Mouse (Mus musculus) hematopoietic stem cell, adult 5-6 weeks (primary cell): ENCODE results near the gene Babam2. TPM values are rescaled to one million over a fixed set of nuclear protein-coding genes. Genes with fewer than 3 reads are reported as not detected.

Source experiments
- ATAC-seq, 2 experiments: fragments of 125-278 bp in 1 of 2; replicated peaks in 1 of 2; 2 replicates each; pipeline ENCODE4 v1.8.0; 2016 to 2017; ENCODE audit warnings: inconsistent platforms in 2 of 2, mild to moderate bottlenecking in 2 of 2, moderate number of reproducible peaks in 2 of 2, low read depth in 1 of 2, moderate TSS enrichment in 1 of 2; ENCODE audit not compliant: low FRiP score in 2 of 2, poor library complexity in 2 of 2, severe bottlenecking in 2 of 2, insufficient read depth in 1 of 2, low TSS enrichment in 1 of 2
- total RNA-seq: library from RNA; stranded (forward); fragments of 172-1452, 232-1000 nt; gene quantifications from 2 replicates; pipeline ENCODE4 v1.2.3, GENCODE M21; 2017

Babam2 gene
- total RNA-seq, 1 experiment from 2014 or later, result 36.1 TPM

DNA sequence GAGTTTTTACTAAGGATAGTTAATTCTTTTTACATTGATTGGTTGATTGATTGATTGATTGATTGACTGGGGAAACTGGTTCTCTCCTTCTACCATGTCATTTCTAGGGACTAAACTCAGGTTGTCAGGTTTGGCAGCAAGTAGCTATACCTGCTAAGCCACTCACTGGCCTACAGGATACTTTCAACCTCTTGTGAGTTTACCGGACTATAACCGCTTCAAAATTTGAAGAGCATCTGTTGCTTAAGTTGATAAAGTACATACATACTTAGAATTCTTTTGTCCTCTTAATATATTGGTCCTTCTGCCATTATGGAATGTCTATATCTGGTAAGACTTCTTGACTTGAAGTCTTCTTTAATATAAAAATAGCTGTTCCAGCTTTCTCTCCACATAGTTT lies 363.0 kb downstream of the Babam2 start:
- no peak for ATAC-seq

- no peak for ATAC-seq
These were observed 364.4 kb downstream of the Babam2 start for GRCm38 (mm10) chr5:32061854-32062253.

DNA sequence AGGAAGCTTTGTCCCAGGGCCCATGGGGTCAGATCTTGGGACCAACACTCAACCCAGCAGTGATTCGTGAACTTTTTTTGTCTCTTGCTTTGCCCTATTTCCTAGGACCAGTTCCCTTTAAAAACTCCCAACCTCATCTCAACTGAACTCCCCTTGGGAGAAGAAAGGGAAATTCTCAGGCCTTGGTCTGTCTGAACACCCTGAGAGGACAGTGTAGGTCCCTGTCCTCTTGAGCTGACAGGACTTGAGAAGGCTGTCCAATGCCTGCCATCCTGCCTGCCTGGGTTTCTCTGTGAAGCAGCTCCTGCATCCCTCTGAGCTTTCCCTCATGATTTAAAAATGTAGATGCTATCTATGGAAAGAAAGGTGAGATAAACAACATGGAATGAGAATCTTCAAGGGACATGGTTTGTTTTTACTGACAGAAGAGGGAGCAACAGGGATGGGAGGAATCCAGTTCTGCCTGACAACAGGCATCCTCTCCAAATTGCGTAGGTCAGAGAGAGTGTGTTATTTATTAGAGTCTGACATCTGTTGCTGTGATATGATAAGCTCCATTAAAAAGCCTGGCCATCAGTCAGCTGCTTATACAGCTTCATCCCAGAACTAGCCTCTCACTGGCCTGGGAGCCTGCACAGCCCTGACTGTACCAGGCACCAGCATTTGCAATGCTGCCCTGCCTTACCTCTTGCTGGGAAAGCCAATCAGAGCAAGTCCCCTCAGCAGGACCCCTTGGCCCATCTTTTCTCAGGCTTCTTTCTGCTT lies 367.0 kb downstream of the Babam2 start:
- ATAC-seq, result no peak

DNA sequence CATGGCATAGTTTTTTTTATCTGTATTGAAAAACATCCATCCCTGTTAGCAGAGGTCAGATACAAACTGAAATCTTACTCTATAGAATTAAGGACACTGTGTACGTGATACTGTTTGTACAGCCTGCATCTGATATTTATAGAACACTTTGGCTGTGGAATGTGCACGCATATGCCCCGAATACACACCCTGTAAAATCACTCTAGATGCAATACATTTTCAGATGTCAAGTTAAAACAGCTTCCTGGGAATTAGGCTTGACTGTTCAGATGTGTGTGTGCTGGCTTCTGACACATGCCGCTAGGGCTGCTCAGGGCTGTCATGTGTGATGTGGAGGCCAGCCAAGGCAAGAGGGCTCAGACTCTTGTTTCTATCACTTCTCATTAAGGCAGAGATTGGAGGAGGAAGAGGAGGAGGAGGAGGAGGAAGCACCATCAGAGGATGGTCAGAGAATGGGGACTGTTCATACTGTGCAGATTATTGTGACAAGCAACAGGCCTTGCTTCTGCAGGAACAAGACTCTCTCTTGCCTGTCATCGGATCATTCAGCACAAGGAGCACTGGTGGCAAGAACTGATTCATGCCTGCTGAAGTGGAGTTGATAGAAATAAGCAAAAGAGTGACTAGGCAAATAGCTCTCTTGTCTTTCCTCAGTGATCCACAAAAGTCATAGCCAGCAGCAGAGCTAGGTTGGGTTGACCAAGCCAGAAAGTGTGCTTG lies 368.7 kb downstream of the Babam2 start:
- ATAC-seq, result no peak

DNA sequence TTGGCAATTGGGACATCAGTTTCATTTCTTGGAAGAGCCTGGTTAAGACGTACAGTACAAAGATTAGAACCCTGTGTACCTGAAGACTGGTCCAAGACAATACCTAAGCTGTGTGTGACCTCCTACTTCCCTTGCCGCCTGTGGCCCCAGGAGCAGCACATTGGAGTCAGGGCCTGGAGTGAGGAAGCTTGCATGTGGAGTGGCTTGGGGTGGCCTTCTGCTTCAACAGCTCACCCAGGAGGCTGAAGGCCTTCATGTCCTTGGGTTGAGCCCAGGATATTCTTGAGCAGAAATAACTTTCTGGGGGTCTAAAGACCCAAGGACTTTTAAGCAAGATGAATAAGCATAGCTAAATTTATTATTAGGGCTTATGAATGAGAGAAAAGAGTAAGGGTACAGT lies 369.4 kb downstream of the Babam2 start:
- ATAC-seq, result no peak

GRCm38 (mm10) chr5:32068616-32069015 lies 371.1 kb downstream of the Babam2 start:
- ATAC-seq, result no peak

DNA sequence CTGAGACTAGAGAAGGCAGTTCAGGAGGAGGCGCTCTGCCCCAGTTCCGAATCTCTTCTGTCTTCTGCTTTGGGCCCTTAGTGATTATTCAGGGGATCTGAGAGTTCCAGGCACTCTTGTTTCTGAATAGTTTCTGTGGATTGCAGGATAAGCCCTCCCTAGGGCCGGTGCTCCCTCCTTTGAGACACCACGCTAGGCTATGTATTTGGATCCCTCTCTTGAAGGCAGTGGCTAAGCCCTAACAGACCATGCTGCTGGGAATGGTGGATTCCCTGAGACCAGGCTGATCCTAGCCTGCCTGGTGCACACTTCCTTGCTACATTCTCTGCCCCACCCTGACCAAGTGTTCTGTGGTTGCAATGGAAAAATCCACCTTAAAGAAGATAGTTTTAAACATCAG lies 371.6 kb downstream of the Babam2 start:
- ATAC-seq, result no peak

GRCm38 (mm10) chr5:32069566-32070169 lies 372.2 kb downstream of the Babam2 start:
- ATAC-seq, result no peak

GRCm38 (mm10) chr5:32070781-32071180 lies 373.3 kb downstream of the Babam2 start:
- ATAC-seq, result no peak

DNA sequence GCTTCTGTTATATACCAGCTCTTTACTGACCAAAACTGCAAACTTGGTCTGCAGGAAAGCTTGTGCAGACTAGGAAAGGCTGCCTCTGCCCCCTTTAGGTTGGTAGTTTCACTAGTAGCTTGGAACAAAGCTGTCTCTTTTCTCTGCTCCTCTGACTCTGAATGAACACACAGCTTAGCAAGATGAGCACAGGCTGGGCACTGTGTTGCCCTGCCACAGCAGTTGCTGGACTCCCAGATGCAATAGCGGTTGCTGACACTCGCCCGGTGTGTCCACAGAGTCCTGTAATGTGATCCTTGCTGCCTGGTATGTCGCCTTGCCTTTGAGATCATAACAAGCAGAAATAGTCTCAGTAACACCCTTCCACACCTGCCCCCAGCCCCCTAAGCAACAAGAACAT lies 373.8 kb downstream of the Babam2 start:
- ATAC-seq, result no peak

- ATAC-seq, result no peak
These were observed 374.3 kb downstream of the Babam2 start for GRCm38 (mm10) chr5:32071824-32072223.

GRCm38 (mm10) chr5:32072877-32073276 lies 375.4 kb downstream of the Babam2 start:
- ATAC-seq, result no peak

- no peak for ATAC-seq
These were observed 376.6 kb downstream of the Babam2 start for GRCm38 (mm10) chr5:32074053-32074452.

DNA sequence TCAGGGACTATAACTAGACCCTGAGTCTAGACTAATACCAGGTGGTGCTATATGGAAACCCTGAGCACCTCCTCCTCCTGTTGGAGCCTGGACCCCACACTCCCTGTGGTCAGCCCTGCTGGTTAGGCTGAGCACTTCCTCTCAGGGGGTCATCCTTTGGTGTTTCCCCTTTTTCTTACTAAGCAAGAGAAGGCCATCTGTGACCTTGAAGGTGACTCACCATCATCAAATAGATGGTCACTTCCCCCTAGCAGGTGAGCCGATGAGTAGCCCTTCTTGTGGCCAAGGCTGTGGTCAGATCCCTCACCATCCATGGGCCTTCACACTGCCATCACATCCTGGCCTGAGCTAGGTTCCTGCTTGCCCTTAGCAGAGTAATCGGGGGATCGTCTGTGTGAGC lies 379.7 kb downstream of the Babam2 start:
- peak in 1 of 2 experiments; percentile 74; a peak in 2 of 4 replicates for ATAC-seq

DNA sequence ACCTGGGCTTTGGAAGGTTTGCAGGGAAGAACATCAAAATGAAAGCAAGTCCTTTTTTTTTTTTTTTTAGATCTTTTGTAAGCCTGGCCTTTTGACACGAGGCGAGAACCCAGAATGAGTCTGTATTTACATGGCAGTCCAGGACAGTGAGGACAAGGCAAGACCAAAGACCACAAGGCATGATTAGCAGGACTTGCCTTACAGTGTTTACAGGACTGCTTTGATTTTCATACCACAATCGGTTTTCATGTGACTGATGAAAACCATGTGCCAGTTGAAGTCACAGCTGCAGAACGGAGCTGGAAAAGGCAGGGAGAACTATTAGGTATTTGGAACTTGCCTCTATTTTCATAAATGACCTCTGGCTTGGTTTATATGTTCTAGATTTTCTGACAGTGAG lies 381.5 kb downstream of the Babam2 start:
- no peak for ATAC-seq

- ATAC-seq, result no peak
These were observed 383.2 kb downstream of the Babam2 start for GRCm38 (mm10) chr5:32080490-32081219.

DNA sequence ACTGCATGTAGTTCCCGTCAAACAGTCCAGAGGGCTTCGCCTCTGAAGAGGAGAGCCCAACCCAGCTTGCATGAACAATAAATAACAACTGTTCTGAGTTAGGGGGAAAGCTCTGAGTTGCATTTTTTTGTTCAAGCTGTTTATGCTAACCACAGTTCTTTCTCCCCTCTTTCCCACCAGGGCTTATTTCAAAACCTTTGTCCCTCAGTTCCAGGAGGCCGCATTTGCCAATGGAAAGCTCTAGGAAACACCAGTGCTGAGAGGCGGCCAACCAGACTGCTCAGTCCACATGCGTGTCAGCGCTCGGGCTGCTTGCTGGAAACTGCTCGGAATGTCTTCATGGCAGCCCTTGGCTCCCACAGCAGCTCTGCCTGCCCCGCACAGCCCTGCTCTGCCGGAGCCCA lies 386.9 kb downstream of the Babam2 start:
- ATAC-seq, result no peak

GRCm38 (mm10) chr5:32085566-32085965 lies 388.1 kb downstream of the Babam2 start:
- ATAC-seq, result peak; percentile 62 to 63; a peak in 2 of 4 replicates
